Mouse (Mus musculus) c-Kit-positive CD71-positive TER-119-negative erythroid progenitor cells, embryonic 14.5 days (primary cell): ENCODE data around the gene Dok4.
"Not testable (repeated sequence)": the region's sequence is repeated elsewhere in the genome, so short reads cannot be mapped to it uniquely, and the experiment has no call there.

Source experiments
- DNase-seq: peaks from one replicate; pipeline ENCODE4 v3.0.0-alpha.2; 2013; ENCODE audit warnings: low read depth

Gene Dok4

DNA sequence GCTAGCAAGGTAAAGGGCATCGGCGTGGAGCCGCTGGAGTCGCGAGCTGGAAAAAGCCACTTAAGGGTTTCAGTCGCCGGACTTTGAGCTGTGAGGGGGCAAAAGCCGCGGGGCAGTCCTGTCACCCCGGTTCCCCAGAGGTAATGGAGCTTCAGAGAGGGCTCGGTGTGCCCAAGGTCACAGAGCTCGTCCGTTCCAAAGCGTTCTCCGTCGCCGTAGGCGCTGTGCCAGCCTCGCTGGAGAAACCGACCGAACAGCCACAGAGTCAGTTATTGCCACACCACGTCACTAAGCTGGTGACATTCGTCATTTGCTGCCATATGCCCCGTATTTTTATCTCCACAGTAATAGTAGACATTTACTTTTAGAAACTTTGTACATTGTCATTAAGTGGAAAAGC is 37.5 kb downstream of the Dok4 start:
- DNase-seq = peak; percentile 63

DNA sequence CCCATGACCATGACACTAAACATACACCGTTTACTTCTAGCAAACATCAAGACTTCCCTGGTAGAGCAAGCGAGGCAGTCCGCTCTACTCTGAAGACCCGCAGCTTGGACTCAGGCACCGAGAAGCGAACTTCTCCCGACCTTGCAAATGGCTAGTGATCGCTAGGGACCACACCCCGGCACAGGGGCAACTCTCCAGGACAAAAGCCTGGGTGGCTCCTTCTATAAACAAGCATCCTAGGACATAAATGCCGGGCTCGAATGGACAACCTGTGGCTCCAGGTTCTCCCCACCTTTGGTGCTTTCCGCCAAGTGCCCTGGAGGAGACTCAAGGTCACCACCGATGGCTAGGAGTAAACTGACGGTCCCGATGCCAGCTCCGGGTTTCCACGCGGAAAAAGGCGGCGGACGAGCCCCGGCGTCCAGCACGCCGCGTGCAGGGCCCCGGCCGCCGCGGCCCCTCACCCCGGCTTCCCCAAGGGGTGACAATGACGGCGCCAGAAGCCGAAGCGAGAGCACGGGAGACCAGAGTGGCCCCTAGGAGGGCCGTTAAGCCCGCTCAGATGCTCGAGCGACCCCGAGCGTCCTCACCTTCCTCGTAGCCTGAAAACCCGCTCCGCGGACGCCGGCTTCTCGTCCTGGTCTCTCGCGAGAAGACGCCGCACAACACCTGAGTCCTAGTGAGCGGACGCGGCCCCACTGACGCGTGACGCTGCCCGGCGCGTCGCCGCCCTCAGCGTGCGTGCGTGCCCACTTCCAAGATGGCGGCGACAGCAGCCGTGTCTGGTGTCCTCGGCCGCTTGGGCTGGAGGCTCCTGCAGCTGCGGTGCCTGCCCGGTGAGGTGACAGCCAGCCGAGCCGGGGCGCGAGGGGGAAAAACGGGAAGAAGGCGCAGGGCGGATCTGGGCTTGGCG is 38.2 kb downstream of the Dok4 start, which contains the start of the genes Coq9 and Ciapin1:
Coq9 (plus strand) TSS at position 660 of the 913 bp plus-strand sequence.
Ciapin1 (minus strand) TSS at position 697 of the 913 bp plus-strand sequence.
- peak; percentile 96 for DNase-seq

DNA sequence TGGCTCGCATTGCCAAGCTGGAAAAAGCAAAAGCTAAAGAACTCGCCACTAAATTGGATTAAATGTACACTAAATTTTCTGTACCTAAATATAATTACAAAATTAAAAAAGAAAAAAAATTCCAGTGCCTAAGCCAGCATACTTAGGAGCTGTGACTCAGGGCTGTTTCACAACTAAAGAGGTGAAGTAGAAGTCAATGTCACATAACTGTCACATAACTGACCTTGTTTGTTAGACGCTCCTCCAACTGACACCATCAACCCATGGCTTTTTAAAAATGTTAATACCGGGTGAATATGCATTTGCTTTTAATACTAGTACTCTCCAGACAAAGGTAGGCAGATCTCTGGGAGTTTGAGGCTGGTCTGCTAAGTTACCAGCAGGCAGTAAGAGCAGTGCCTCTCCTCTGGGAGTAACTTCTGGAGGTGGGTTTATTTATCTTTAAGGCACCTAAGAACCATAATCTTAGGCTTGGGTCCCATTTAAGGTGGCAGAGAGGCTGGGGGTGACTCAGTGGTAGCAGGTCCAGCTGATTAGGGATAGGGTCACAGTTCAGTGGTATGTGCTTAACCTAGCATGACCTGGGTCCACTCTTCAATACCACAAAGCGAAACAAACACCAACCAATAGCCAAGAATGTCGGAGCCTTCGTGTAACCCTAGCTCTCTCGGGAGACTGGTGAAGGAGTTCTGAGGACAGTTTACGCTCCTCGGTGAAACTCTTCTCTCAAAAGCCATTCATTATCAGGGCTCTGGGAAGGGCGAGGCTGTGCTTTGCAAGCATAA is 39.5 kb downstream of the Dok4 start:
- DNase-seq = no peak

DNA sequence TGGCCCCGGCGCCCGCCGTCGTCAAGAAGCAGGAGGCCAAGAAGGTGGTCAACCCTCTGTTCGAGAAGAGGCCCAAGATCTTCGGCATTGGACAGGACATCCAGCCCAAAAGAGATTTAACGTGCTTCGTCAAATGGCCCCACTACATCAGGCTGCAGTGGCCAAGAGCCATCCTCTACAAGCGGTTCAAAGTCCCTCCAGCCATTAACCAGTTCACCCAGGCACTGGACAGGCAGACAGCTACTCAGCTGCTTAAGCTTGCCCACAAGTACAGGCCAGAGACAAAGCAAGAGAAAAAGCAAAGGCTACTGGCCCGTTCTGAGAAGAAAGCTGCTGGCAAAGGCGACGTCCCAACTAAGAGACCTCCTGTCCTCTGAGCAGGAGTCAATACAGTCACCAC is 40.4 kb downstream of the Dok4 start:
- DNase-seq = not testable (repeated sequence)

DNA sequence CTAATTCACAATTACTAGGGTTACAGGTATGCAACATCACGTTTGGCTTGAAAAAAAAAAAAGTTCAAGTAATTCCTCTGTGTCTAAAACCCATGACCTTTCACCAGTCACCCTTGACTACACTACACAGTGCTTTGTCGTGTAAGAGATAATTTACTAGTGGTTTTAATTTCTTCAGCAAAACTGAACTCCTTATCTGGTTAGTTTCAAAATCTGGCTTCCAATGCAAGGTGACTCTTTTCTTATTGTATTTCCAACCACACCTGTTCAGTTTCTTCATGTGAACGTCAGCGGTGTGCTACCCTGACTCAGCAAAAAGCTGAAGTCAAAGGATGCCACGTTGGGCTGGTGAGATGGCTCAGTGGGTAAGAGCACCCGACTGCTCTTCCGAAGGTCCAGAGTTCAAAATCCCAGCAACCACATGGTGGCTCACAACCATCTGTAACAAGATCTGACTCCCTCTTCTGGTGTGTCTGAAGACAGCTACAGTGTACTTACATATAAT is 42.2 kb downstream of the Dok4 start:
- not testable (repeated sequence) for DNase-seq

DNA sequence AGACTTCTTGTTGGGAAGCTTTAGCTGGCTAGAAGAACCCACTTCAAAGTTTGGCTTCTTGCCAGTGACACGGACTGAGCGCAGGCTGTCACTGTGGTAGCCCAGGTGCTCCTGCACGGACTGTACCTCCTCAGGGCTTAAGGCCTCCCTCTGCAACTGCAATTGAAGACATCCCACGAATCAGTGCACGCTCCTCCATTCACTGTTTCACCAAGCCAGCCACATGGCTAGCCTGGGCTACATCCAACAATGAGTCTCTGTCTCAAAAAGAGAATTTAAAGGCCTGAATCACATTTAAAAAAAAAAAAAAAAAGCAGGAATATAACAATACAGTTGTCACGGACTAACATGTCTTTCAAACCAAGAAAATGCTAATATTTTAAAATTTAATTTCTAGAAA is 47.8 kb downstream of the Dok4 start:
- no peak for DNase-seq

DNA sequence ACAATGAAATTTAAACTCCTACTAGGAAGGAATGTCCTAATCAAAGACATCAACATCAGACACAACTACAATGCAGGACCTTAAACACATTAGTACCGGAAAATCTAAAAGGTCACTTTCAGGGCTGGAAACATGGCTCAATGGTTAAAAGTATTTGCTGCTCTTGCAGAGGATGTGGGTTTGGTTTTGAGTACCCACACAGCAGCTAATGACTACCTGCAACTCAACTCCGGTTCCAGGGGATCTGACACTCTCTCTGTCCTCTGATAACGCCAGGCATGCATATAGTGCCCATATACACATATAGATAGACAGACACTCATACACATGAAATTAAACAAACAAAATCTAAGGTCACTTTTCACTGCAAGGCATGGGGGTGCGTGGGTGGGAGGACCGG is 49.9 kb downstream of the Dok4 start:
- DNase-seq = no peak

DNA sequence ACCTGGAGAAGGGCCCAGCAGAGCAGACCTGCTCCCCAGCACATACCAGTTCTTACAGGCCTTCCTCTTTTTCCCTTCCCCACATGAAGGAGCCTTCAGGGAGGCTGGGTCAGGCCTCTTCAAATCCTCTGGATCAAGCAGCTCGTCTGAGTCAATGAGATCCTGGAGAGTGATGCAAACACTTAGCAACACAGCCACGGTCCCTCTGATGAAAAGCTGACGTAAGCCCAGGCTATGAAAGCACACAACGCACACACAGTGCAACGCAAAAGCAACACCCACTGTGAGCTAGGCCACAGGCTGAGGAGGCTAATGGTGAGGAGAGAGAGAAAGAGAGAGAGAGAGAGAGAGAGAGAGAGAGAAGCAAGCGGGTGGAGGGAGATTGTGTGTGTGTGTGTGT is 51.0 kb downstream of the Dok4 start:
- DNase-seq = no peak

DNA sequence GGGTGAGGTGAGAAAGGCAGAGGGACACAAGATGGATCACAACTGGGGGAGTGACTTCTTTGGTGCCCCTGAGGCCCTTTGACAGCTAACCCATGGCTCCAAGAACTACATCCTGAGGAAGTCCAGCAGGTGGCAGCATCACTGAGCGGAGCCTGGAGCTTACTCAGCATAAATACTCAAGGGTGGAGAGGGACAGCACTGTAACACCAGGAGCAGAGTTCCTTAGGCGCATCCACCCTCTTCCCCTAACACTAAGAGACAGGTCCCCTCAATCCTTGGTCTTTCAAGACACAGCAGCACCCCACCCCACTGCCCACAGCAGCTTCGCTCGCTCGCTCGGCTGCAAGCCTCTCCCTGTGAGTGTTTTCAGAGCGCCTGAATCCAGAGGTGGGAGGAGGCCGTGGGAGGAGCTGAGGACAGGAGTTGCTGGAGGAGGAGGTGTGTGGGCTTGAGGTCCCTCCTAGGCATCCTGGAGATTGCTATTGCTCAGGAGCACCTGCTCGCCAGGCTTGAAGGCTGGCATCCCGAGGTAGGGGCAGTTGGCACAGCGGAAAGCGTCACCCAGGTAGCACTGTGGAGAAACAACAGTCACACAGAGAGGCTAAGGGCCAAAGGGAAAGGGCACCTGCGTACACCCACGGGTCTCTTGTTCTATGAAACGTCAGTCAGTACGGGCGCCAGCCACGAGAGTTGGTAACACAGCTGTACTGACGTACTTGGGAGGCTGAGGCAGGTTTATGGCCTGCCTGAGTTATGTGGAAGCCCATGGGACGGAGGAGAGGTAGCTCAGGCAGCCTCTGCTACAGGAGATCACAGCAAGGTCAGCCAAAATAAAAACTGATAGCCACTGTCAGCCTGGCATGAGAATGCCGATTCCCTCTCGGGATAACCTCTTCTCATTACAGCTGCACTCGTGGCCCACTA is 53.2 kb downstream of the Dok4 start:
- peak; percentile 54 for DNase-seq

DNA sequence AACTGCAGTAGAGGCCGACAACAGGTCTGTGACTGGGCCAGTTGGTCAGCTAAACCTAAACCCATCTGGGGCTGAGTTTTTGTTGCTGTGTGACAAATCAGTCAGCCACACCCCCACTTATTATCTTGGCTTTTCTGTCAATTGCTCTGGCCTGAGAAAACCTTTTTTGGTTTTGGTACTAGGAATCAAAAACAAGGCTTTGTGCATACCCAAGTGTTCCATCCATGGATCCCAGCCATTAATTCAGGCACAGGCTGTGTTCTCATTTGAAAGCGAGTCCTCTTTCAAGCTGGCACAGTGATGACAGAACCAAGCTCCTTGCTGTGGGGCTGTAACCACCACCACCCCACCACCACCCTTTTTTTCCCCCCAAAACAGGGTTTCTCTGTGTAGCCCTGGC is 54.7 kb downstream of the Dok4 start:
- no peak for DNase-seq

DNA sequence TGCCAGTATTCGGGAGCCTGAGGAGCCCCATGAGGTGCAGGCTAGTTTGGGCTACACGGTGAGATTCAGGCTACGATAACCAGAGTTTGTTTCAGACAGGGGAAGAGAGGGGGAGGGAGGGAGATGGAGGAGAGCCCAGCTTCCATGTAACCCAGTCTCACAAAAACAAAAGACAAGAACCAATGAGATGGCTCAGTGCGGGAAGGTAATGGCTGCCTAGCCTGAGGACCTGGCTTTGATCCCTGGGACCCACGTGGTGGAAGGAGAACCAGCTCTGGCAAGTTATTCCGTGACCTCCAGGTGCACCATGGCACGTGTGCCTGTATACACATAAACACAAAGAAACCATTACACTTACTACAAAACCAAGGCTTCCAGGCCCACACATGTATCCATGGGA is 55.6 kb downstream of the Dok4 start:
- DNase-seq = no peak

DNA sequence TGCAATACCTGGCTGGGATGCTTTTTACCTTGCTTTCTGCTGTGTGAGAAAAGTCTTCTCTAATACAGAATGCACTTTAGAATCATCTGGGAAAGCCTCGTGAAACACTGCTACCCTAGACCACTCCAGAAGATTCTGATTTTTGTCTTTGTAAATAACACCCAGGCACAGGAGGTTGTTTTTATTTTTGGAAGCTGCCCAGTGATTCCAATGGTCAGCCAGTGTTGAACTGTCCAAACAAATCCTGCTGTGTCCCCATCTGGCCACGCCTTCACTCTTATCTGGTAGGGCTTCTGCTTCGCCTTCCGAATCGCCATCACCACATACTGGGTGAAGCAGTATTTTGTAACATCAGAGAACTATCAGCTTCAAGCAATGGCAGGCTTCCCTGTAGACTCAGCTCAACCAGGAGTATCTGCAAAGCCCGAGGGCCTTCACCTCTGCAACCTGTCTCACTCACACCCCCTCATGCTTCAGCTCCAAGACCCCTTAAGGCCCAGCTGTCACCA is 56.4 kb downstream of the Dok4 start:
- no peak for DNase-seq

DNA sequence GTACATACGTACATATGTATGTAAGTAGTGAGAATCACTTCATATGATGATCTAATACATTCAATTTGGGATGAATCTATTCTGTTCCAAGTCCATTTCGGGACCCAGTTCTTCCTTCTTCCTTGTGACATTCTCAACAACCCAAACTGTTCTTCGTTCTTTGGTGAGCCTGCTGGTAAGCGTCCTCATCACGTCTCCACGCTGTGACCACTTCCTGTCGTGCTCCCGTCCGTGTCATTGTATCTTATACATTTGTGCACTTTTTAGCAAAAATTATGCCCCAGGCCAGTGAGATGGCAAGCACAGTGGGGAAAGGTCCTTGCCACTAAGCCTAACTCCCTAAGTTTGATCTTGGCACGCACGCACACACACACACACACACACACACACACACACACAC is 58.2 kb downstream of the Dok4 start:
- no peak for DNase-seq

DNA sequence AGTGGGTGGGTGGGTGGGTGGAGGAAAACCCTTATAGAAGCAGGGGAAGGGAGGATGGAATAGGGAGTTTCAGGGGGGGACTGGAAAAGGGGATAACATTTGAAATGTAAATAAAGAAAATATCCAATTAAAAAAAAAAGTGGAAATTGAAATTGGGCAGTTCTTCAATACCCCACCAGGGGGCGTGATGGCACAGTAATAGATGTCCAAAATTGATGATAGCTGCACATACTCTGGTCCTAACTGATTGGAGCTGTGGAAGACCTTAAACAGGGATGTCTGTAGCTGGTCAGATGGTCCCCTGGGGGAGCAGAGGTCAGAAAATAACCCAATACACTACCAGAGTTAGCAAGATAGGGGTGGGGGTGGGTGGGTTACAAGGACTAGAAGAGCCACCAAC is 61.6 kb downstream of the Dok4 start:
- no peak for DNase-seq
